Mouse (Mus musculus) thymus, postnatal 25 days (tissue): Measurements from ENCODE around the gene Wfdc15a.

Experiments used
- DNase-seq: peaks from one replicate; pipeline ENCODE4 v3.0.0; 2022

The Wfdc15a gene

GRCm38 (mm10) chr2:164175850-164176249 lies 24.1 kb downstream of the Wfdc15a start:
- no peak for DNase-seq

- DNase-seq: no peak
Measured at GRCm38 (mm10) chr2:164174649-164175395, 25.1 kb downstream of the Wfdc15a start.

DNA sequence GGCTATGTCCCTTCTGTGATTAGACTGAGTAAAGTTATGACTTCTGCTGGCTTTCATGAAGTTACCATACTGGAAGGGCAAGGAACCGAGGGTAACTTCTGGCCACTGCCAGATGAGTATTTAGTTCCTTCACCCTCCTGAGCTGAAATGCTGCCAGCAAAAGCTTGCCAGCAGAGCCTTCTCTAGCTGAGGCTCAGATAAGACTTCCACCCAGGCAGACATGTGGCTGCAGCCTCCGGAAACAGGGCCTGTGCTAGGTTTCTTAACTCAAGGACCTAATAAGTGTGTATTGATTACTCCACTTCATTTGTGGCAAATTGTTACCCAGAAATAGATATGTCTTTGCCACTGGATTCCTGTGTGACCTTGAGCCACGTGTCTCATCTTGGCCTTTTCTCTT lies 26.5 kb downstream of the Wfdc15a start:
- DNase-seq: no peak

DNA sequence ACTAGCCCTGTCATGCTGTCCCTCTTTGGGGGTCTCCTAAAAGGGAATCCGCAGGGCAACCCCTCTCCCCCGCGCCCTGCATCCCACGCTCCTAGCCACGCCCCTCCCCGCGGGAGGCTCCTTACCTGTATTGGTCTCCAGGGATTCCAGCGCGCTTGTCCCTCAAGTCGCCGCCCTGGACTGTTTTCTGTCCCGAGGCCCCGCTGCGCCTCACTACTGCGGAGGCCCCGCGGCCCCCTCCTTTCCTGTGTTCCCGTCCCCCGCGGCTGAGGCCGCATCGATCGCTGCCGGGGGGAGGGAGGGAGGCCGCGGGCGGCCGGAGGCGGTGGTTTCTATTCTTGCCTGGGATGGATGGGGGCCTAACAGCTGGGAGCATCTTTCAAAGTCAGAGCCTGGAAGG lies 29.0 kb downstream of the Wfdc15a start, which contains the start of gene Kcns1:
TSS of gene Kcns1 (minus strand) at position 212 of the 400 bp plus-strand sequence.
- DNase-seq: no peak

DNA sequence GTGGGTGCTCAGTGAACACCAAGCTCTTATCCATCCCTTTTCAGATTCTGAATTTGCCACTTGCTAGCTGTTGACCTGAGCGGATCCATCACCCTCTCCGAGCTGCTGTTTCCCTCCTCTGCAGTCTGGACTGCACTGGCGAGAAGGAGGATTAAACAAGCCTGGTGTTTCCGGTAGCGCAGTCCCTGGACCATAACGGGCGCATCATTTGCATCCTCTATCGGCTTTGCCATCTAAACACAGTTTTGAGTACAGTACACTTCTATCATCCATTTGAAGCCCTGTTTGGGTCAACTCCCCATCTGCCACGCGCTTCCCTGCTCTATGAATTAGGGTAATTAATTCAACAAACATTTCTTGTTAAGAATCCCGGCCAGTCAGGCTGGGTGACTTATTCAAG lies 29.6 kb downstream of the Wfdc15a start:
- no peak for DNase-seq

DNA sequence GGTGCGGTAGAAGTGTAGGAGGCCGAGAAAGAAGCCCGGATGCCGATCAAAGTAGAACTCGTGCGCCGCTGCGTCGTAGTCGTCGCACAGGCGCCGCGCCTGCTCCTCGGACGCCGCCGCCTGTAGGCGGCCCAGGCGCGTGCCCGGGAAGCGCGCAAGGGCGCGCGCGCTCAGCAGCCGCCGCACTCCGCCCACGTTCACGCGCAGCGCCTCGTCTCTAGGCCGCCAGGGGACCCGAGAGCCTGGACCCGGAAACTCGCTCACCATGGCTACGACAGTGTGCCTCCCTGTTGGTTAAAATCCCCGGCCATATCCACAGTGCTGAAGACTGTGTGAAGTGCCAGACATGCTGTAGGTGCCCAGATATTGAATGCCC lies 31.4 kb downstream of the Wfdc15a start:
- no peak for DNase-seq

GRCm38 (mm10) chr2:164167752-164168570 lies 32.0 kb downstream of the Wfdc15a start:
- DNase-seq: no peak

DNA sequence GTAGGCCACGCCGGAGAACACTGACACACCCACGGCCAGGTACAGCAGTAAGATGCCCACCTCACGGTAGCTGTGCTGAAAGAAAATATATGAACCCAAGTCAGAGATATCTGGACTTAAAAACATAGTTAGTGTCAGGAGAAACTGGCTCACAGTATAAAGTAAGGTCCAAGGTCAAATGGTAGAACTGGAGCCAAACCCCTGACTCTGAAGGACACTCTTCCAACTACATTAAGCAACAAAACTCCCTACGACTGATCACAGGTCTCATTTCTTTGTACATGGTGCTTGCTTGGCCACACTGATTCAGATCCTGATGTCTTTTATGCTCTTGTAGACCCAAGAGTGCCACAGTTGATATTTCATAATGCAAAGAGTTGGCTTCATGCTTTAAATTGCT lies 35.0 kb downstream of the Wfdc15a start:
- no peak for DNase-seq

GRCm38 (mm10) chr2:164161515-164162055 lies 38.3 kb downstream of the Wfdc15a start:
- DNase-seq: no peak

DNA sequence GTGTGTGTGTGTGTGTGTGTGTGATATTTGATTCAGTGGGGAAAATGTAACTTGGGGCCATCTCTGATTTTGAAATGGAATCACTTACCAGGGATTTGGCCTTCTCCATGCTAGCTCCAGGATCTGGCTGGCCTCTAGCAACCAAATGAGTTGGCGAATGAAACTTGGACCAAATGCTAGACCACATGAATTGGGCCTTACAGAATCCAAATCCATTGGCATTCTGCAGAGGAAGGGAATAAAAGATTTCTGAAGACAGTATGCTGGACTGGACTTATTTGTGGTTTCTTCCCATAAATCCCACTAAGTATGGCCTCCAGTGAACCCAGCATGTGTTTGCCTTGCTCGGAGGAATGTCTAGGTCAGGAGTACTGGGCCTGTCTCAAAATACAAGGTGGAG lies 41.1 kb downstream of the Wfdc15a start:
- DNase-seq: no peak

- DNase-seq: no peak
Measured at GRCm38 (mm10) chr2:164156158-164156557, 43.8 kb downstream of the Wfdc15a start.

DNA sequence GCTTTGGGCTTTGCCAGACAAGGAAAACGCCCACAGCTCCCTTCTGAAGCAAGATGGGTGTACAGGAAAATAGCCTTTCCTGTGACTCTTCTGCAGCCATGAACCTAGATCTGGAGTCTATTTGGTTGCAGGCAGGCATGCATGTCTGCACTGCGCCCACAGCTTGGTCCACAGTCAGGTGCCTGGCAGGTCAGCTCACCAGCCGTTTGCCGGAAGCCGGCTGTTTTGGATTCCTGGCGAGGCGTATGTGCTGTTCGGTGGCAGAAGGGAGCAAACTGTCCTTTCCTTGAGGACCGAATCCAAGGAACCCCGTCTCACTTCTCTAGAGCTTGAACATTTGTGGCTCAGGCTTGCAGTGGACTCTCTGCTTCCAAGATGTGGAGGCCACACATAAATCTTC lies 45.9 kb downstream of the Wfdc15a start:
- DNase-seq: no peak

DNA sequence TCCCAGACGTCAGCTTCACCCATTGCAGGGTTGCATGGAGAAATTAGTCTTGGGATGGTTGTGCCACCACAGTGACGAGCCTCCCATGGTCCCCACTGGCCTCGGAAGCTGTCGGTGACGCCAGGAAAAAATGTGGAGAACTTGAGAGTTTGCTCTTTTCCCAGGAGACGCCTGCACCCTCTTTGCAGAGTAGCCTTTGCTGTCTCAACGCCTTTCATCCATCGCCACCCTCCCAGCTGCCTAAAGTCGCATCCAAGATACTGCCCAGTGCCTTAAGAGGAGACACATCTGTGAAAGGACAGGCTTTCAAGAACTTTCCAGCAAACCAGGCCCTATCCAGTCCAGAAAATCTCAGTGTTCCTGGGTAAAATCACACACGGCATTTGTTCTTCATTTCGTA lies 47.6 kb downstream of the Wfdc15a start:
- no peak for DNase-seq

DNA sequence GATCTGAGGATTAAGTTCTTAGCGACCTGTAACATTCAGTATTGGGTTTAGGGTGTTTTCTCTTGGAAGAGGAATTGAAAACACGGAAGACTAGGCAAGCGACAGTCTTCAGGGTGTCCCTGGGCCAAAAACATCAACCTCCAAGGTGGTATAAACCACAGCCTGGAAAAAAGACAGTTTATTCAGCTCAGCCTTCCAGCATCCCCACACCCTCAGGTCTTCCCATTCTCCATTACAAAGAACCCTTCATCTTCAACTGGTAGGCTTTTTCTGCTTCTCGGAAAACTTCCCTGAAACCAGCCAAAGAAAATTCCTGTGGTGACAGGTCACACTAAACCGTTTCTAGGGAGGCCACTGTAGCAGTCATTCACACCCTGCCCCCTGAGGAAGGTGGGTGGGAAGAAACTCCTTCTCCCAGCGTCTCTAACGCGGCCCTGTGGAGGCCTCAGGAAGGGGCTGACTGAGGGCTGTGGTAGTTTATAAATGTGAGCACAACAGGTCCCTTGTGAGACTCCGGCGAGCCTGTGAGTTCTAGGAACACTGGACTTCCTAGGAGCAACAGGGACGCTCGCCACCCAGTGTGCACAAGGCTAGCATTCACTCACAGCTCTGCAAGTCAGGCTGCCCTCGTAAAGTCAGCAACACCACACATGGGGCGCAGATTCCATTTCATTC lies 49.7 kb downstream of the Wfdc15a start:
- no peak for DNase-seq
